Mouse (Mus musculus): ENCODE results near the gene Slc9b2. TPM values are rescaled to one million over a fixed set of nuclear protein-coding genes. Genes with fewer than 3 reads are reported as not detected.

The Slc9b2 gene
- total RNA-seq, 2 experiments from 2014 or later, result not detected

Other genes with a start within 250 kb of the Slc9b2 start
- gene Cenpe, start 95.2 kb upstream of the Slc9b2 start, total RNA-seq (2015), result 45.5 and 53.2 TPM in 2 replicates
- 82.3 and 85.2 TPM in 2 replicates for gene Cenpe, start 95.2 kb upstream of the Slc9b2 start, total RNA-seq (2017)
- gene Bdh2, start 26.5 kb upstream of the Slc9b2 start, total RNA-seq (2015), result not detected in 2 replicates
- not detected in 2 replicates for gene Bdh2, start 26.5 kb upstream of the Slc9b2 start, total RNA-seq (2017)
- not detected in 2 replicates for gene Slc9b1, start 40.3 kb downstream of the Slc9b2 start, total RNA-seq (2015)
- not detected in 2 replicates for gene Slc9b1, start 40.3 kb downstream of the Slc9b2 start, total RNA-seq (2017)
- 51.2 and 52.0 TPM in 2 replicates for gene Cisd2, start 116.2 kb downstream of the Slc9b2 start, total RNA-seq (2015)
- gene Cisd2, start 116.2 kb downstream of the Slc9b2 start, total RNA-seq (2017), result 25.0 and 27.9 TPM in 2 replicates
- gene Ube2d3, start 130.4 kb downstream of the Slc9b2 start, total RNA-seq (2015), result 591 and 690 TPM in 2 replicates
- gene Ube2d3, start 130.4 kb downstream of the Slc9b2 start, total RNA-seq (2017), result 864 and 938 TPM in 2 replicates
- gene Manba, start 177.9 kb downstream of the Slc9b2 start, total RNA-seq (2015), result 27.7 and 29.0 TPM in 2 replicates
- gene Manba, start 177.9 kb downstream of the Slc9b2 start, total RNA-seq (2017), result 28.0 and 31.5 TPM in 2 replicates